Mouse (Mus musculus) kidney, adult 11 months (tissue): Measurements from ENCODE around the gene Dip2c.
A peak's percentile ranks its signal among the peaks of the same experiment; 100 is the strongest.

Source experiments
- DNase-seq: peaks from one replicate; pipeline ENCODE4 v3.0.0; 2022

The Dip2c gene

GRCm38 (mm10) chr13:9276322-9276855, at the start of gene Dip2c:
TSS of gene Dip2c (plus strand) at chr13:9276528.
- DNase-seq = peak; percentile 94

GRCm38 (mm10) chr13:9227078-9227477, 49.2 kb upstream of the Dip2c start:
- no peak for DNase-seq

GRCm38 (mm10) chr13:9237495-9237894, 38.8 kb upstream of the Dip2c start:
- DNase-seq = no peak

GRCm38 (mm10) chr13:9239127-9239526, 37.2 kb upstream of the Dip2c start:
- no peak for DNase-seq

GRCm38 (mm10) chr13:9239631-9240236, 36.6 kb upstream of the Dip2c start:
- no peak for DNase-seq

- DNase-seq = no peak
These were observed 14.6 kb upstream of the Dip2c start for GRCm38 (mm10) chr13:9261748-9262147.

GRCm38 (mm10) chr13:9265516-9265915, 10.8 kb upstream of the Dip2c start:
- no peak for DNase-seq

GRCm38 (mm10) chr13:9276856-9277620, 710 bp downstream of the Dip2c start:
- DNase-seq = no peak

- peak; percentile 11 for DNase-seq
These were observed 1.3 kb downstream of the Dip2c start for GRCm38 (mm10) chr13:9277621-9277960.

- no peak for DNase-seq
These were observed 2.3 kb downstream of the Dip2c start for GRCm38 (mm10) chr13:9278636-9279035.

GRCm38 (mm10) chr13:9283050-9283449, 6.7 kb downstream of the Dip2c start:
- DNase-seq = no peak

GRCm38 (mm10) chr13:9289916-9290315, 13.6 kb downstream of the Dip2c start:
- DNase-seq = no peak

- DNase-seq = no peak
These were observed 20.0 kb downstream of the Dip2c start for GRCm38 (mm10) chr13:9296285-9296684.

- DNase-seq = no peak
These were observed 20.9 kb downstream of the Dip2c start for GRCm38 (mm10) chr13:9297266-9297665.

- DNase-seq = no peak
These were observed 21.4 kb downstream of the Dip2c start for GRCm38 (mm10) chr13:9297689-9298088.

- DNase-seq = no peak
These were observed 23.3 kb downstream of the Dip2c start for GRCm38 (mm10) chr13:9299657-9300056.

- no peak for DNase-seq
These were observed 32.5 kb downstream of the Dip2c start for GRCm38 (mm10) chr13:9308863-9309262.

- DNase-seq = no peak
These were observed 34.5 kb downstream of the Dip2c start for GRCm38 (mm10) chr13:9310806-9311205.

GRCm38 (mm10) chr13:9312916-9313315, 36.6 kb downstream of the Dip2c start:
- DNase-seq = no peak

GRCm38 (mm10) chr13:9314099-9314712, 37.9 kb downstream of the Dip2c start:
- peak; percentile 11 for DNase-seq

- DNase-seq = no peak
These were observed 38.4 kb downstream of the Dip2c start for GRCm38 (mm10) chr13:9314713-9315112.

- no peak for DNase-seq
These were observed 43.4 kb downstream of the Dip2c start for GRCm38 (mm10) chr13:9319745-9320144.

- no peak for DNase-seq
These were observed 48.9 kb downstream of the Dip2c start for GRCm38 (mm10) chr13:9325262-9325661.

GRCm38 (mm10) chr13:9329307-9329915, 53.1 kb downstream of the Dip2c start:
- DNase-seq = no peak
